Mouse (Mus musculus) heart, postnatal 0 days (tissue): Measurements from ENCODE around the gene Shank3.

Experiments used
- CTCF ChIP-seq: IDR thresholded peaks from 2 replicates; pipeline ENCODE4 v1.5.1; 2016; ENCODE audit warnings: antibody characterized with exemption, control low read depth, low read depth
- EP300 ChIP-seq: IDR thresholded peaks from 2 replicates; pipeline ENCODE4 v1.6.1; 2016; ENCODE audit warnings: antibody characterized with exemption, low read depth

DNA sequence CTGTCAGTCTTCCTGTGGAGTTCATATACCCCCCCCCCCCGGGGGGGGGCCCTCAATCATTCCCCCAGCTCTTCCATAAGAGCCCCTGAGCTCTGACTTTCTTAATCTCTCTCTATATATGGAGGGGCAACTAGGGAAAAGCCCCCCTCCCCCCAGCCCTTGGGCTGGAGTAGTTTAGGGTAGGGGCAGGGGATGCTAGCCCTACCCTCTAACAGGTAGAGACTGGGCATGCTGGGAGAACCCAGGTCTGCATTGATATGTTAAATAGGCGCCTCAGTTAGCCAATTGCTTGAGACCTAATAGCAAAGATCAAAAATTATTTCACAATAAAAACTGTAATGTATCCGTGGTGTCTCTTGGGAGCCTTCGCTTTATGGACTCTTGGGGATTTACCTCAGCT is 93.1 kb downstream of the Shank3 start:
- no peak for TF ChIP-seq CTCF
- TF ChIP-seq EP300: no peak
